Mouse (Mus musculus): ENCODE results near the gene Plcb4.
A peak's percentile ranks its signal among the peaks of the same experiment; 100 is the strongest.

Plcb4 gene

GRCm38 (mm10) chr2:135997361-135998150 lies 338.7 kb downstream of the Plcb4 start:
- DNase-seq (ENCODE audit: low read depth, low spot score), result peak; percentile 83

GRCm38 (mm10) chr2:135998886-135999285 lies 340.1 kb downstream of the Plcb4 start:
- no peak for DNase-seq (ENCODE audit: low read depth, low spot score)

GRCm38 (mm10) chr2:135999361-135999760 lies 340.6 kb downstream of the Plcb4 start:
- no peak for DNase-seq (ENCODE audit: low read depth, low spot score)

GRCm38 (mm10) chr2:136000933-136001332 lies 342.1 kb downstream of the Plcb4 start:
- DNase-seq (ENCODE audit: low read depth, low spot score), result no peak

- peak; percentile 82 for DNase-seq (ENCODE audit: low read depth, low spot score)
Measured at GRCm38 (mm10) chr2:136002118-136002517, 343.3 kb downstream of the Plcb4 start.

GRCm38 (mm10) chr2:136003836-136004235 lies 345.0 kb downstream of the Plcb4 start:
- peak; percentile 78 for DNase-seq (ENCODE audit: low read depth, low spot score)

GRCm38 (mm10) chr2:136006280-136006679 lies 347.5 kb downstream of the Plcb4 start:
- peak; percentile 64 for DNase-seq (ENCODE audit: low read depth, low spot score)

GRCm38 (mm10) chr2:136012759-136013158 lies 353.9 kb downstream of the Plcb4 start:
- DNase-seq (ENCODE audit: low read depth, low spot score), result peak; percentile 84

GRCm38 (mm10) chr2:136048464-136048863 lies 389.7 kb downstream of the Plcb4 start:
- peak; percentile 77 for DNase-seq (ENCODE audit: low read depth, low spot score)

- DNase-seq (ENCODE audit: low read depth, low spot score), result peak; percentile 64
Measured at GRCm38 (mm10) chr2:136050793-136051615, 392.2 kb downstream of the Plcb4 start.

- peak; percentile 26 for DNase-seq (ENCODE audit: low read depth, low spot score)
Measured at GRCm38 (mm10) chr2:136051688-136052289, 393.0 kb downstream of the Plcb4 start, which contains the start of gene Lamp5. Gene Lamp5, plus strand, starts transcription at chr2:136052239.

GRCm38 (mm10) chr2:136057861-136058331 lies 399.1 kb downstream of the Plcb4 start:
- peak; percentile 67 for DNase-seq (ENCODE audit: low read depth, low spot score)

GRCm38 (mm10) chr2:136058398-136058797 lies 399.6 kb downstream of the Plcb4 start:
- peak; percentile 36 for DNase-seq (ENCODE audit: low read depth, low spot score)

- DNase-seq (ENCODE audit: low read depth, low spot score), result no peak
Measured at GRCm38 (mm10) chr2:136059029-136059669, 400.3 kb downstream of the Plcb4 start.
